Mouse (Mus musculus) WW6 (cell line): ENCODE results near the gene Tpm1.

Source experiments
- DNase-seq: peaks from one replicate; pipeline ENCODE4 v3.0.0-alpha.2; 2013; ENCODE audit warnings: low read depth, low spot score

Gene Tpm1

DNA sequence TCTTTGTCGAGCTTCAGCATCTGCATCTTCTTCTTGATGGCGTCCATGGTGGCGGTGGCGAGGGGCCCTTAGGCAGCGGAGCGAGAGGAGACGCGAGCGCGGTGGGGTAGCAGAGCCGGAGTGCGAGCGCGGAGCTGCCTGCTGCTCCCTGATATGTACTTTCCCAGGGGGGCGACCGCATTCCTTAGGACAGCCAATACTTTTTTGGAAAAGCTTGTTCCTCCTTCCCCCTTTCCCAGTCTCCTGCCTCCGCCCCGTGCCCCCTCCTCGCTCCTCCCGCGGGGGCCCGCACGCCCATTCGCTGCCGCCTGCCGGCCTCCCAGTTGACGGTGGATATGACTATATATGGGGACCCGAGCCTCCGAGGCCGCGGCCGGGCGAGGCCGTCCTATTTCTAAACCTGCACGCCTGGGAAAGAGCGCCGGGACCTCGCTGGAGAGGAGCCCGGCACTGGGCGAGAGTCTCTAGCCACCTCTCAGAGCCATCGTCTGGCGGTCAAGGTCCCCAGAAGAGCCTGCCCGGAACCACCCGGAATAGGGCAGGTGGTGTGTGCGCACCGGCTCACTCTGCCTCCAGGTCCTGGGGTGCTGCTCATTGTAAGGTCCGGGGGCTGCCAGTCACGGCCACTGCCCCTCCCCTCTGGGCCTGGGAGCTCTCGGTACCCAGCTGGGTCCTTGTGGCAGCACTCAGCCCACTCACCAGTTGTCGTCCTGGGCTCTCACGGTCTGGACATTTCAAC, at the start of gene Tpm1:
Gene Tpm1 (minus strand): TSS at position 321 of the 739 bp plus-strand sequence.
- no peak for DNase-seq

- DNase-seq, result no peak
These were observed 45.2 kb upstream of the Tpm1 start for GRCm38 (mm10) chr9:67094371-67094770.

GRCm38 (mm10) chr9:67092210-67092609, 43.0 kb upstream of the Tpm1 start:
- no peak for DNase-seq

DNA sequence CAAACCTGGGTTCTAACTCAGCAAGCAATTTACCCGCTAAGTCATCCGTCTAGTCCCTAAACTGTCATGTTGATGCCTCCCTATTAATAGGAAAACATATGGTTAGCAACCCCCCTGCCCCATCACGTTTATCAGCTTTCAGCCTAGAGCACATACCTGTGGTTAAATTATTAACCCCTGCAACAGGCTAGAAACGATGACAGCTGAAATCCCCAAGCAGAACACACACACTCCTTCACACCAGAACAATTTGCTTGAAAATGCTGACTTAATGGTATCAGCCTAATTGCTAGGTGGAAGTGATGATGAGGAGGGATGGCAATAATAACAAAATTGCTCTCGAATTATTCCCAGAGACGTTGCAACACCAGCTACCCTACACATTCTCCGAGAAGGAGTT, 42.4 kb upstream of the Tpm1 start:
- DNase-seq, result no peak

GRCm38 (mm10) chr9:67091151-67091550, 41.9 kb upstream of the Tpm1 start:
- DNase-seq, result no peak

- no peak for DNase-seq
These were observed 41.4 kb upstream of the Tpm1 start for GRCm38 (mm10) chr9:67090633-67091045.

GRCm38 (mm10) chr9:67089167-67089566, 40.0 kb upstream of the Tpm1 start:
- DNase-seq, result no peak

- DNase-seq, result no peak
These were observed 34.6 kb upstream of the Tpm1 start for GRCm38 (mm10) chr9:67083801-67084200.

DNA sequence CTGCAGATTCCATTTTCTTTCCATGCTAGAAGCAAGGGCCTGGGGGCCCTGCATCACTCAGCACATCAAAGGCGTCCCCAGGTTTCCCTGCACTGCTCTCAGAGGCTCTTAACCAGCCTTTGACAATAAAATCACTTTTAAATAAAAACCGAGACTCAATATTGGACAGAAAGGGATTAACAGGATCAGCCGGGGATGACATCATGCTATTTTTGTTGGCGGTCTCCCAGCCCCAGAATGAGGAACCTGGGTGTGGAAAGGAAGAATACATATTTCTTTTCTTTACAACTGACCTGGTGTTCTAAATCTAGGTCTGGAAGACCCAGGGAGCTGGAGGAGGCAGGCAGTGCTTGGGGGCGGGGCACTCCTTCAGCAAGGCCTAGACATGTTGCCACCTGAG, 32.5 kb upstream of the Tpm1 start:
- no peak for DNase-seq

DNA sequence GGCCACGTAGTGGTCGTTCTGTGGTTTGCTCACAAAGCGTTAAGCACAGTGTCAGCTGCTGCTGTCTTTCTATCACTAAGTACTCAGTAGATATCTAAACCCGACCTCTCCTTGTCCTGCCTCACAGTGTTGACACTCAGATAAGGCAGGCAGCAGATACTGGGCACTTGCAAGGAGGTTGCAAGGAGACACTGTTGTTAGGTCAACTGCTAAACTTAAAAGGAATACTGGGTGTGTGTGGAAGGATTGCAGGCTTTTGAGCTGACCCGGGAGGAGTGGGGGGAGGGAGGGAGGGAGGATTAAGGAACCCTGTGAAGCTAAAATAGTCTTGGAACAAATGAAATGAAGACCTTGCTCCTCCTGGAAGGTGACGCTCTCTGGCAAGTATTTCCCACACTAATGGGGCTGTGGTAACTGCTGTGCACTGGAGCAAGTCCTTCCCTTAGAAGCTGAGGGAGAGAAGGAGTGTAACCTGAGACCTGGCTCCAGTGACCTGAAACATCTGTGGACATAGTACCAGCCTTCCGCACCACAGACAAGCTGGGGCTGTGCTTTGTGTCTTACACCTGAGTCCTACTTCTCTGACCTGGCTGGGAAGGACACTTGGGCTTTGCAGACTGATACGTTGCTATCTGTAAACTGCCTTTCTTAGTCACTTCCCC, 28.6 kb upstream of the Tpm1 start:
- DNase-seq, result no peak

GRCm38 (mm10) chr9:67077266-67077657, 28.1 kb upstream of the Tpm1 start:
- DNase-seq, result no peak

DNA sequence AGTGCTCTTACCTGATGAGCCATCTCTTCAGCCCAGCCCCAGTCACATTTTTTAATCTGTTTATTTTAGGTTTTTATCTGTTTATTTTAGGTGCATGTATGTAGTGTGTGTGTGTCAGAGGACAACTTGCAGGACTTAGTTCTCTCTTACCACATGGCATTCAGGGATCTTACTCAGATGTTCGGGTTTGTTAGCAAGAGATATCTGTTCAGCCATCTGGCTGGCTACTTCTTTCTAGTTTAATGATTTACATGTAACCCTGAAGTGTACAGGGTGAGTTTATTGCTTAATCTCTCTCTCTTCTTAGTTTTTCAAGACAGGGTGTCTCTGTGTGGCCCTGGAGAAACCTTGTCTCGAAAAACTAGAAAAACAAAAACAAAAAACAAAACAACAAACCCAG, 23.0 kb upstream of the Tpm1 start:
- DNase-seq, result no peak

DNA sequence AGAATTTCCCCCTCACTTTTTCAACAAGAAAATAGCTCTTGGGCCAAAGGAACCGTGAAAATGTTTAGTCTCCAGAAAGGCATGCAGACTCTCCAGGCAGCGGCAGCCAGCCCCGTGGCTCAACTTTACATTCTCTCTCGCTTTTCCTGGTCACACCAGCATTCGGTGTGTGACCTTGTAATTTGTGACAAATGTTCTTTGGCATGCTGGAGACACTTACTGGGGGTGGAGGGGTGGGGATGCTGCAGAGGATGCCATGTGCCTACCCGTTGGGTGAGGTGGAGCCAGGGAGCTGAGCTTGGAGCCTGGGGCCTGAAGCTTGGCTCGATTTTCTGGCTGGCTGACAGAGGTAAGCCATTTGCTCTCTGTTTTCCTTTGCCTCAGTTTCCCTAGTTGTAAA, 22.4 kb upstream of the Tpm1 start:
- DNase-seq, result no peak

- DNase-seq, result no peak
These were observed 21.9 kb upstream of the Tpm1 start for GRCm38 (mm10) chr9:67071103-67071502.

- DNase-seq, result no peak
These were observed 17.4 kb upstream of the Tpm1 start for GRCm38 (mm10) chr9:67066616-67067015.

DNA sequence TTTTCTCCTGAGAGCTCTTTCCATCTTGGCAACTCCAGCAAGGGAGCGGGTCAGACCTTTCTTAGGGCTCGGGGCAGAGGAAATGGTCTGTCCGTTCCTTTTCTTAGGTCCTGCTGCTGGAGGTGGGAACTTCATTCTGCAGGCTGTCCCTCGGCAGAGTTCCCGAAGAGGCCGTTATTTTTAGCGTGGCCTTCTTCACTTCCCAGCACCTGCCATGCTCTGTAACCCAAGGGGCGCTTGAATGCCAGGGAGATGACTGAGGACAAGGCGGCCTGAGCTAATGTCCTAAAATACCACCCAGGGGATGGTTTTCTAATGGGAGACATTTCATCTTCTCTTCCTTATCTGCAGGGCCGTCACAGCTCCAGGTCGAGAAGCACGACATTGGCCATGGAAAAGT, 10.5 kb upstream of the Tpm1 start:
- DNase-seq, result no peak

GRCm38 (mm10) chr9:67058366-67058765, 9.2 kb upstream of the Tpm1 start:
- no peak for DNase-seq

DNA sequence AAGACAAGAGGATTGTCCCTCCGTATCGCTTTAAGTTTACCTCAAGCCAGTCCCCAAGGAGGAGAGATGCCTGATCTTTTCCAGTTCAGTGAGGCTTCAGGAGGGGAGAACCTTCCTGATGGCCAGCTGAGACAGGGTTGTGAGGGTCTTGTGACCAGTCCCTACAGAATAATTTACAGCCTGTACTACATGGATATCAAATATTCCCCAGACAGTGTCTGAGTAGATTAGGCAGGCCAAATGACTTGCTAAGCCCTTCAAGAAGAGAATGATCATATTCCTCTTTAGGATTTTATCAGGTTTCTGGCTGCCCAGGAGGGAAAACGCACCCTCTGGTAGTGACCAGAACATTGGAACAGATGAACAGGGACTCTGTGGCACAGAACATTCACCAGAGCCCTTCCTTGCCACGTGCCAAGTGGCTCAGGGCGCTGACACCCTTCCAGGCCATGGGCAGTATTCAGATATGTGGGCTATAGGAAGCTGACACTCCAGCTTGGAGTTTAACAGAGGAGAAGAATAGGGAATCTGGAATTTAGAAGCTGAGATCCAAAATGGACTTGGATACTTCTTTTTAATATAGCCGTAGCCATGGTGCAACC, 1.6 kb upstream of the Tpm1 start:
- no peak for DNase-seq

GRCm38 (mm10) chr9:67049836-67050235, 630 bp upstream of the Tpm1 start:
- DNase-seq, result no peak

DNA sequence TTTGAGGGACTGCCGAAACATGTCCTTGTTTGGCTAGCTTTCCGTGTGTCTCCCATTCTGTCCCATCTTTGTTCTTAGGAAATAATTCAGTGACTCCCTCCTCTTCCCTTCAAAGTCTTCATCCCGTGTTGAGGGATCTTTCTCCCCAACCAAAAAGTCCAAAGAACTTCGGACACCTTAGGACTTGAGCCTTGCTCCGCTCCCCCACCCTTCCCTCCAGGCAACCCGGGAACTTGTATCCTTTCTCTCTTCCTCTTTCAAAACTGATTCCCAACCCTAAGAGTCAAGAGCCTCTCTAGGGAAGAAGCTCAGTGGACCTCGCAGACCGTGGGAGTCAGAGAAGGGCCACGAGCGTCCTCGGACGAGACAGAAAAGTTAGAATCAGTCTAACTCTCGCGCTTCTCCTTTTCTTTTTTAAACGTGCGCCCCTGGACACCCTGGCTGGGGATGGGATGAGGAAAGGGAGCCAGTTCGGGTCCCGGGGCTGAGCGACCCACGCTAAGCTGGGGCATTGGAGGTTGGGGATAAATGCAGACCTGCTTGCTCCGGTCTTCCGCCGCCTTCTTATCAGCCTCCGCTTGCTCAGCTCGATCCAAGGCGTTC, 622 bp downstream of the Tpm1 start:
- no peak for DNase-seq

DNA sequence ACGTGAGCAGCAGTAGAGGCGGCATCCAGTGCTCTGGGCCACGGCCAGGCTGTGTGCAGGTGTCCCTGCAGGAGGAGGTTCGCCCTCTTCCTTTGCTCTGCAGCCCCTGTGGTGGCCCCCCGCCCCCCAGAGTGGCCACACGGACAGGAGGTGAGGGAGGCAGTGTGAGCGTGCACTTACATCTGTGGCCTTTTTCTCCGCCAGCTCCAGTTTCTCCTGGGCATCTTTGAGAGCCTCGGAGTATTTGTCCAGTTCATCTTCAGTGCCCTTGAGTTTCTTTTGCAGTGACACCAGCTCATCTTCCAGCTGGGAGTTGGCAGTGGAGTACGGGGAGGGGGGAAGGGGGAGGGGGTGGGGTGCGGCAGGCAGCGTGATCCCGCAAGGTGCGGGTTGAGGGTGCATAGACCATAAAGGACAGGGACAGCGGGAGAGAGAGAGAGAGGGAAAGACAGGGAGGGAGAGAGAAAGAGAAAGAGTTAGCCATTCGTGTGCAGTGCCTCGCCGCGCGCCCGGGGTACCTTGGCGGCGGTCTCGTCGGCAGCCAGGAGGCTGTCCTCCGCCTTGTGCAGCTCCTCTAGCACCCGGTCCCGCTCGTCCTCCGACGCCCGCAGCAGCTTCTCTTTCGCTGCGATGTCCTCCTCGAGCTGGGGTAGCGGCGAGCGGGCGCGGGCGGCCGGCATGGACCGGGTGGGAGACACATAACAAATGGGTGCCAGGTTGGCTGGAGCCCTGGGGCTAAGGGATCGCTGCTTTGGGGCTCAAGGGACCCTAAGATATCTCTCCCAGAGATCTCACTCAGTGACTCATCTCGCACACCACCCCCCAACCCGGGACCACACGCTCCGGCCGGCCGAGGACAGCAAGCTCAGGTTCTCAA, 1.4 kb downstream of the Tpm1 start:
- DNase-seq, result no peak
